21 mouse cellular contexts compared by ENCODE assay signal in genomic region chr4:40889252-40889651, GRCm38 (mm10). TPM values are rescaled to one million over a fixed set of nuclear protein-coding genes. Genes with fewer than 3 reads are reported as not detected.
DNase-seq lines count a peak whose midpoint lies in the region; ATAC-seq and TF ChIP-seq lines count a peak whose summit lies in the region.
"Had no signal": no experiment of that assay in that cellular context is flagged by ENCODE, and none has a peak within 500 bp of the region (broad histone marks: within the 10 kb centered on the region; RNA-seq: fewer than 3 reads in every experiment).

No protein-coding gene starts in this region.

- intact Hi-C loops in gastrocnemius, postnatal 36 days (cut with DNase I), result no loop called here

- WGBS in lung, adult 2 months, result 30% methylated on average over 3 of the region's 3 CpGs
- 22% methylated on average over 3 of the region's 3 CpGs for WGBS in small intestine, adult 2 months
- WGBS in hindbrain, embryonic 11.5 days, result 59% methylated on average over 3 of the region's 3 CpGs

- H3K4me3 ChIP-seq in lung, adult 2 months (replicated peaks; ENCODE audit: extremely low read depth, low read depth, low read length), result no peak overlapping the region
- no peak overlapping the region for H3K4me3 ChIP-seq in small intestine, adult 2 months (ENCODE audit: low read depth, low read length)
- no peak overlapping the region for H3K4me3 ChIP-seq in hindbrain, embryonic 11.5 days (ENCODE audit: low read depth, low read length)
- H3K4me3 ChIP-seq: heart, adult 2 months; kidney, embryonic 15.5 days had no signal

- no peaks in the 10 kb centered on the region for H3K9me3 ChIP-seq in hindbrain, embryonic 11.5 days (ENCODE audit: control insufficient read depth, low read length)
- H3K9me3 ChIP-seq: kidney, embryonic 15.5 days had no signal

- no peak for TF ChIP-seq POLR2A in lung, adult 2 months (IDR thresholded peaks at IDR 0.05; ENCODE audit: borderline replicate concordance, extremely low read depth, low read depth, low read length)
- no peak for TF ChIP-seq POLR2A in small intestine, adult 2 months (IDR thresholded peaks at IDR 0.05; ENCODE audit: low read depth, low read length)

- H3K4me1 ChIP-seq in lung, adult 2 months (ENCODE audit: control insufficient read depth, insufficient read depth, low read length), result peaks cover 2% of the 10 kb centered on the region; the same call in 1 of the 2 replicates
- peaks cover 14% of the 10 kb centered on the region for H3K4me1 ChIP-seq in small intestine, adult 2 months (ENCODE audit: control insufficient read depth, insufficient read depth, insufficient read length, low read length)
- no peaks in the 10 kb centered on the region for H3K4me1 ChIP-seq in hindbrain, embryonic 11.5 days (replicated peaks; ENCODE audit: control insufficient read depth, insufficient read depth, low read length)

- H3K27me3 ChIP-seq in small intestine, adult 2 months (ENCODE audit: control insufficient read depth, insufficient read depth, low read length), result no peaks in the 10 kb centered on the region
- H3K27me3 ChIP-seq in hindbrain, embryonic 11.5 days (ENCODE audit: control insufficient read depth, insufficient read depth, low read length), result no peaks in the 10 kb centered on the region
- H3K27me3 ChIP-seq: kidney, embryonic 15.5 days had no signal

- peak overlapping the region; percentile 32; the same call in 1 of the 2 replicates for H3K27ac ChIP-seq in small intestine, adult 2 months (ENCODE audit: insufficient read depth, low read depth, low read length)
- H3K27ac ChIP-seq in hindbrain, embryonic 11.5 days (ENCODE audit: low read depth, low read length), result no peak overlapping the region
- H3K27ac ChIP-seq: heart, adult 2 months; kidney, embryonic 15.5 days; liver, embryonic 14.5 days had no signal

- no peak for ATAC-seq in hindbrain, embryonic 11.5 days (ENCODE audit: low FRiP score)
- ATAC-seq: activated CD4-positive, CD25-positive, alpha-beta regulatory T cell, adult 4 months had no signal

- no peaks in the 10 kb centered on the region for H3K36me3 ChIP-seq in small intestine, adult 2 months (ENCODE audit: control insufficient read depth, insufficient read depth, low read length)
- H3K36me3 ChIP-seq in hindbrain, embryonic 11.5 days (ENCODE audit: control insufficient read depth, insufficient read depth, low read length), result no peaks in the 10 kb centered on the region
- H3K36me3 ChIP-seq: kidney, embryonic 15.5 days had no signal

- peak; percentile 64 for DNase-seq in gastrocnemius, postnatal 25 days
- DNase-seq in gastrocnemius, postnatal 36 days, result no peak
- peak; percentile 42 for DNase-seq in lung, postnatal 36 days
- no peak for DNase-seq in lung, adult 2 months
- peak; percentile 48 for DNase-seq in adipocyte (ENCODE audit: low spot score)
- no peak for DNase-seq in hindbrain, embryonic 11.5 days (ENCODE audit: low spot score)
- DNase-seq in T-cell, adult 2 months (ENCODE audit: low spot score), result no peak
- DNase-seq: cerebellum, adult 9-10 months; layer of hippocampus, adult 9-11 months; thymus, postnatal 36 days had no signal

- no peak for TF ChIP-seq CTCF in lung, adult 2 months (IDR thresholded peaks at IDR 0.05; ENCODE audit: insufficient read depth, low read length)
- no peak for TF ChIP-seq CTCF in small intestine, adult 2 months (IDR thresholded peaks at IDR 0.05; ENCODE audit: extremely low read depth, insufficient read length, insufficient replicate concordance, low read depth, low read length)

- no peak overlapping the region for H3K4me2 ChIP-seq in hindbrain, embryonic 11.5 days (replicated peaks; ENCODE audit: low read depth, low read length)
- H3K4me2 ChIP-seq: kidney, embryonic 15.5 days had no signal

- no peak overlapping the region for H3K9ac ChIP-seq in hindbrain, embryonic 11.5 days (ENCODE audit: low read depth, low read length)
- H3K9ac ChIP-seq: kidney, embryonic 15.5 days; liver, embryonic 14.5 days had no signal

RNA-seq across cellular contexts. Expression of gene Spink4, which starts 30.6 kb away (rescaled TPM):
- total RNA-seq in gastrocnemius, postnatal 25 days (2021), result not detected
- not detected for total RNA-seq in gastrocnemius, postnatal 36 days (2021)
- 15.6 and 43.5 TPM in 2 replicates for polyA plus RNA-seq in lung, adult 2 months (2012; rRNA removed)
- 3,894 and 7,223 TPM in 2 replicates for polyA plus RNA-seq in small intestine, adult 2 months (2012; rRNA removed)
- not detected in 2 replicates for polyA plus RNA-seq in hindbrain, embryonic 11.5 days (2014; fragmentation: Nextera tagmentation; extraction: Ambion mirVana)
- total RNA-seq: hematopoietic stem cell, adult 5-6 weeks; left cerebral cortex, postnatal 36 days; megakaryocyte progenitor cell, adult 5-6 weeks; monocyte, adult 5-6 weeks had no signal
- polyA plus RNA-seq: activated CD4-positive, CD25-positive, alpha-beta regulatory T cell, adult 4 months; embryonic facial prominence, embryonic 11.5 days; neural tube, embryonic 14.5 days had no signal

RNA-seq across cellular contexts. Expression of gene B4galt1, which starts 35.4 kb away (rescaled TPM):
- 10 to 100 TPM; 28.2 to 30.5 TPM for total RNA-seq in gastrocnemius, postnatal 25 days (2021)
- total RNA-seq in gastrocnemius, postnatal 36 days (2021), result 10 to 100 TPM; 28.1 to 29.9 TPM
- 44.6 and 47.7 TPM in 2 replicates for polyA plus RNA-seq in lung, adult 2 months (2012; rRNA removed)
- polyA plus RNA-seq in small intestine, adult 2 months (2012; rRNA removed), result 71.3 and 79.4 TPM in 2 replicates
- polyA plus RNA-seq in hindbrain, embryonic 11.5 days (2014; fragmentation: Nextera tagmentation; extraction: Ambion mirVana), result 15.1 and 16.2 TPM in 2 replicates

RNA-seq across cellular contexts. Expression of gene Bag1, which starts 58.8 kb away (rescaled TPM):
- 100 to 1,000 TPM; 177 to 180 TPM for total RNA-seq in gastrocnemius, postnatal 25 days (2021)
- total RNA-seq in gastrocnemius, postnatal 36 days (2021), result 100 to 1,000 TPM; 185 to 205 TPM
- 123 and 198 TPM in 2 replicates for polyA plus RNA-seq in lung, adult 2 months (2012; rRNA removed)
- 163 and 200 TPM in 2 replicates for polyA plus RNA-seq in small intestine, adult 2 months (2012; rRNA removed)
- polyA plus RNA-seq in hindbrain, embryonic 11.5 days (2014; fragmentation: Nextera tagmentation; extraction: Ambion mirVana), result 259 and 262 TPM in 2 replicates

RNA-seq across cellular contexts. Expression of gene Chmp5, which starts 59.0 kb away (rescaled TPM):
- total RNA-seq in gastrocnemius, postnatal 25 days (2021), result 10 to 100 TPM; 20.4 to 24.0 TPM
- 10 to 100 TPM; 21.2 to 21.6 TPM for total RNA-seq in gastrocnemius, postnatal 36 days (2021)
- 17.3 and 32.0 TPM in 2 replicates for polyA plus RNA-seq in lung, adult 2 months (2012; rRNA removed)
- 2.4 and 5.5 TPM in 2 replicates for polyA plus RNA-seq in small intestine, adult 2 months (2012; rRNA removed)
- 173 and 178 TPM in 2 replicates for polyA plus RNA-seq in hindbrain, embryonic 11.5 days (2014; fragmentation: Nextera tagmentation; extraction: Ambion mirVana)

Comparison
In these comparisons a context has a peak if more than half of its experiments do, and no peak if none do; other contexts are left out.
1. DNase-seq: peak in gastrocnemius, postnatal 25 days (single experiment), lung, postnatal 36 days (single experiment) and adipocyte (single experiment); none in gastrocnemius, postnatal 36 days (0 of 2), lung, adult 2 months (single experiment), hindbrain, embryonic 11.5 days (single experiment) and T-cell, adult 2 months (single experiment).
2. RNA of gene Spink4, which starts 30.6 kb away (polyA plus RNA-seq): 3,894 to 7,223 TPM in small intestine, adult 2 months; 15.6 to 43.5 TPM in lung, adult 2 months and not detected in hindbrain, embryonic 11.5 days; every median in the first group is over 10 times any median in the second.